Mouse (Mus musculus) megakaryocyte, embryonic 14.5 days (primary cell): ENCODE measurements around the gene Btbd16. TPM values are rescaled to one million over a fixed set of nuclear protein-coding genes. Genes with fewer than 3 reads are reported as not detected.

Experiments
- H3K27me3 ChIP-seq: replicated peaks from 2 replicates; pipeline ENCODE3; 2012; ENCODE audit warnings: inconsistent platforms
- H3K36me3 ChIP-seq: replicated peaks from 2 replicates; pipeline ENCODE3; 2012; ENCODE audit warnings: low read length, inconsistent platforms, mixed read lengths
- H3K4me1 ChIP-seq: 2 replicates; pipeline ENCODE4 v1.6.1; 2012; ENCODE audit warnings: inconsistent platforms
- H3K4me3 ChIP-seq: replicated peaks from 2 replicates; pipeline ENCODE3; 2012; ENCODE audit warnings: moderate library complexity, mild to moderate bottlenecking, inconsistent platforms
- H3K9me3 ChIP-seq: 2 replicates; pipeline ENCODE4 v1.6.1; 2012; ENCODE audit warnings: inconsistent platforms
- FLI1 ChIP-seq: IDR thresholded peaks from 2 replicates; pipeline ENCODE4 v1.6.1; 2012; ENCODE audit warnings: low read length, inconsistent platforms, mixed read lengths
- GATA1 ChIP-seq: IDR thresholded peaks from 3 replicates; pipeline ENCODE4 v1.6.1; 2012; ENCODE audit warnings: mixed read lengths, low read length, inconsistent platforms, borderline replicate concordance
- polyA plus RNA-seq: library from polyadenylated mRNA; stranded (reverse); fragments of >175 nt; gene quantifications from 2 replicates; pipeline ENCODE4 v1.2.3, GENCODE M21; 2012; ENCODE audit warnings: low replicate concordance; ENCODE audit not compliant: insufficient read depth

Gene Btbd16
- polyA plus RNA-seq, 1 experiment, result not detected

DNA sequence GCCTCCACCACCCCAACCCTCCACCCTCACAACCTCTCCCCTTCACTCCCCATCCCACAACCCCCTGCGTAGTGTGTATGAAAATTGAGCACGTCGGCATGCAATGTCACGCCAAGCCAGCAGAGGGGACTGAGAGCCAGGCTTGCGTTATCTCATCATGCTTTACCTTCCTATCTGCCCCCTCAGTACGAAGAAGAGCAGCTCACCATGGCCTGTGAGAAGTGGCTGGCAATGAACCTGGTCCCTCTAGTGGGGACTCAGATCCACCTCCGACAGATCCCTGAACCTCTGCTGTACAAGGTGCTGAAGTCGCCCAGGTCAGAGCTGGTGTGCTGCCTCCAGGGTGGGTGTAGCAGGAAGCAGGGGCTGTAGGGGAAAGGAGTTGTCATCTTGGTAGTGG is 22.9 kb downstream of the Btbd16 start:
- Histone ChIP-seq H3K36me3 (no peaks in the 10 kb centered on the region), H3K9me3 (no peaks in the 10 kb centered on the region), H3K27me3 (peaks cover 15% of the 10 kb centered on the region), H3K4me3 (no peak overlapping the region), H3K4me1 (no peaks in the 10 kb centered on the region)
- TF ChIP-seq GATA1, result no peak
- no peak for TF ChIP-seq FLI1

DNA sequence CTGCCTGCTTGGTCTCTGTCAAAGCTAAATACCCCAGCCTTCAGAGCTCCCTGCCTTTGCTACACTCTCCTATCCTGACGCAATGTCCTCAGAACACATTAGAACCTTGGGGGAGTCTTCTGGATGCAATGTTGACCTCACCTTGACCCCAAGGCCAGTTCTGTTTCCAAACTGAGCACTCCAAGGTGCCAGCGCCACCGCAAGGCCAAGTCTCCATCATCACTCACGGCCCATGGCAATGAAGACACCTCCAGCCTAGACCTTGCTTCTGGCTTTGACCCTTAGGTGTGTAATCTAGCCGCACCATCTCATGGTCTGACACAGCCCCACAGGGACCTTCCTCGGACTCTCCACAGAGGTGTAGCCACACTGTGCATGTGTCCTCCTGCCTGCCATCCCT is 23.7 kb downstream of the Btbd16 start:
- Histone ChIP-seq H3K4me3 (no peak overlapping the region), H3K9me3 (no peaks in the 10 kb centered on the region), H3K27me3 (peaks cover 11% of the 10 kb centered on the region), H3K36me3 (no peaks in the 10 kb centered on the region), H3K4me1 (no peaks in the 10 kb centered on the region)
- TF ChIP-seq FLI1, result no peak
- no peak for TF ChIP-seq GATA1

DNA sequence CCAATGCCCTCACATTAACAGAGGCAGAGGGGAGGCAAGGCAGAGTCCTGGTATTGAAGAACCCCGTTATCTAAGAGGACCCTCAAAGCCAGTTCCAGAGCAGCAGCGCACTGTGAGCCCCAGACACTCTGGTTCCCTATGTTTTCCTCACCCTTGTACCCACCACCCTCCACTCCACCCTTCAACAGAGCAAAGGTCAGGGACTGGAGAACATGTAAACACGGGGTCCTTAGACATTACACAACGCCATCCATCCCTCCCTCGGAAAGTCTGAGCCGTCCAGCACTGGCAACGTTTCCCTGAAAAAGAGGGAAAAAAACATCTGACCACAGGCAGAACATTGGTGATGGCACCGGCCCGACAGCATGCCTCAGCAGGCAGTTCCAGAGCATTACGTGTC is 25.5 kb downstream of the Btbd16 start:
- no peak overlapping the region for H3K4me3 ChIP-seq
- no peaks in the 10 kb centered on the region for H3K9me3 ChIP-seq
- no peaks in the 10 kb centered on the region for H3K36me3 ChIP-seq
- no peak for TF ChIP-seq GATA1
- no peak for TF ChIP-seq FLI1
- peaks cover 10% of the 10 kb centered on the region for H3K27me3 ChIP-seq
- no peaks in the 10 kb centered on the region for H3K4me1 ChIP-seq

DNA sequence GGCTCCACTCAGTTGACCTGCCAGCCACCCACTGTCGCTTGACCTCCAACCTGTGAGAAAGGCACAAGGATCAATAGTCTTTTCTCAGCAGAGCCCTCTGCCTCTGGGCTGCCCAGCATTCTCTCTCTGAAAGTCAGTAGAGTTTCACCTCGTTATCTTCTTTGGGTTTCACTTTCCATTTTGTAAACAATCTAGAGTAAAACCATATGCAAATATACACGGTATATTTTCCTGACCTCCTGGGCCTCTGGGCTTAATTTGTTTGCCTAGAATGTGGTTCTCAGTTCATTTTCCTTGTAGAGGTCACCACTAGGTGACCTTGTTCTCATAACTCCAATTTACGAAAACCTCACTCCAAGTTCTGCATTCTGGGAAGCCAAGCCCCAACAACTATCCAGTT is 26.8 kb downstream of the Btbd16 start:
- Histone ChIP-seq H3K27me3 (peaks cover 10% of the 10 kb centered on the region), H3K4me3 (peak overlapping the region; percentile 42)

DNA sequence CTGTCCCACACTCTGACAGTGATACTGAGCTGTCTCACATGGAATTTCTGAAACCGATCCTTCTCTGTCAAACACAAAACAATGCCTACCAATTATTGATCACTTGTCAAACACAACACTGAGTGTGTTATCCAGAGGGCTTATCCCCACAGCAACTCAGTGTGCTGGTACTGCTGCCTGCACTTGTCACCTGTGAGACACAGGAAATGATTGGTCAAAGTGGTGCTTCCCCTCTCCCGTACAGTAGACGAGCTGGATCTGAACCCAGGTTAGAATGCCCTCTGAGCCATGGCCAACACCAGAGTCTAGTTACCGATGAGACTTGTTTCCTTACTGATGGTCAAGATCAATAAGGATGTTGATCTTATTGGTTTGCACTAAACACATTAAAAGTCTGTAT is 27.9 kb downstream of the Btbd16 start:
- peaks cover 12% of the 10 kb centered on the region for H3K27me3 ChIP-seq

More for the DNA sequence above, 26.8 kb downstream of the Btbd16 start:
- H3K4me1 ChIP-seq, result no peaks in the 10 kb centered on the region
- no peaks in the 10 kb centered on the region for H3K36me3 ChIP-seq
- no peaks in the 10 kb centered on the region for H3K9me3 ChIP-seq
- no peak for TF ChIP-seq GATA1
- no peak for TF ChIP-seq FLI1

DNA sequence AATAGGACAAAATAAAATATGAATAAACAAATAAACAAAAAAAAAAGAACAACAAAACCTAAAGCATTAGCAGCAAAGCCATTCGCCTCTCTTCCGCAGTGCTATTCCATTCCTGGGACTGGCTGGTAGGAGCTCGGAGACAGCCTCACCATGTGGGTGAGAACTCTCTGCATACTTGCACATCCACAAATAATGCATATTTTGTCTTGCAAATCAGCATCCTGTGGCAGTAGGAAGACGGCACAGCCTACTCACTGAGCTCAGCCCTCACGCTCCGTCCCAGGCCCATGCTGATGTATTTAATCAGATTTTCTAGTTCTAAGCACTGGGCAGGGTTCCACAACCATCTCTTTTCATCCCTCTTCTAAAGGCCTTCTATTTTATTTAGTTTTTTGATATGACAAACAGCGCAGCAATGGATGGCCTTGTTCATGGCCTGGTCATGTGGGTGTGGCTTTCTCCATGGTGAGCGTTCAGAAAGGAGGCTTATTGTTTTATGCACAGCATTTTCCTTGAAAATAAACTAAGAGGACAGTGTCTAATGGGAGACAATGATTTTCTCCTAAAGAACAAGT is 29.5 kb downstream of the Btbd16 start:
- Histone ChIP-seq H3K27me3 (peaks cover 15% of the 10 kb centered on the region), H3K9me3 (no peaks in the 10 kb centered on the region), H3K4me1 (no peaks in the 10 kb centered on the region; the same call in 1 of the 2 replicates), H3K4me3 (no peak overlapping the region), H3K36me3 (no peaks in the 10 kb centered on the region)
- no peak for TF ChIP-seq FLI1
- TF ChIP-seq GATA1, result no peak

More for the DNA sequence above, 27.9 kb downstream of the Btbd16 start:
- no peaks in the 10 kb centered on the region for H3K4me1 ChIP-seq
- no peak overlapping the region for H3K4me3 ChIP-seq
- H3K36me3 ChIP-seq, result no peaks in the 10 kb centered on the region
- TF ChIP-seq GATA1 (no peak), FLI1 (no peak)
- H3K9me3 ChIP-seq, result no peaks in the 10 kb centered on the region

DNA sequence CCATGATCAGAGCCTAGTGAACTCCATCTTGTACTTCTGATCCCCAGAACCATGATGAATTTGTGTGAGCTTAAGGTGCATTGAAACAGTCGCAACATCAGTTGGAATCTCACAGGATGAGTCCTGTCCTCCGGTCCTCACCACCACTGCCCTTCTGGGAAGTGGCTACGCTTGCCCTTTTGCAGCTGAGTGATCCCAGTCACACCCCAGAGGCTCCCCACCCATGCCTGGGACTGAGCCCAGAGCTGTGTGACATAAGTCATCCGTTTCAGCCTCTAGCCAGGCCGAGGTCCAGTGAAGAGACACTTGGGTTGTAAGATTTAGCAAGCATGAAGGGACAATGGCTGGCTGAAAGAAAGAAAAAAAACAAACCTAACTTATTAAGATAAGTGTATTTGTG is 31.1 kb downstream of the Btbd16 start:
- peaks cover 15% of the 10 kb centered on the region for H3K27me3 ChIP-seq
- TF ChIP-seq GATA1 (no peak), FLI1 (no peak)
- no peaks in the 10 kb centered on the region; the same call in 1 of the 2 replicates for H3K4me1 ChIP-seq
- no peaks in the 10 kb centered on the region for H3K9me3 ChIP-seq
- no peaks in the 10 kb centered on the region for H3K36me3 ChIP-seq
- no peak overlapping the region for H3K4me3 ChIP-seq

DNA sequence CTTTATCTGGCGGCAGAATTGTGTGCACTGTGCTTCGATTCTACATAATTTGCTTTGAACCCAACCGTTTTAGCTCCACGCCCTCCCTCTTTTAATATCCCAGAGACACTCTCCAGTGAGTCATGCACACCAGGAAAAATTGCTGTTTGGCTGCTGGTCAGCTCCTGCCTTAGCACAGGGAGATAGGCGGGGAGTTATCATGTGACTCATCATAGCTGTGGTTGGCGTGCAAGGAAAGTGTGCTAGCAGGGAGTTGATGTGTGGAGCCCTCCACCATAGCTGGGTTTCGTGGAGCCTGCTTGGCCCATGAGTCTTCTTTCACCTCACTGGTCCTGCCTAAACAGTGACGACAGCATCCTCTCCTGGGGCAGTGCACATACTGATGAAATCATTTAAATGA is 33.9 kb downstream of the Btbd16 start:
- no peaks in the 10 kb centered on the region; the same call in 1 of the 2 replicates for H3K4me1 ChIP-seq
- H3K9me3 ChIP-seq, result no peaks in the 10 kb centered on the region
- no peak overlapping the region for H3K4me3 ChIP-seq
- TF ChIP-seq GATA1 (no peak), FLI1 (no peak)
- H3K36me3 ChIP-seq, result no peaks in the 10 kb centered on the region
- peaks cover 18% of the 10 kb centered on the region for H3K27me3 ChIP-seq

DNA sequence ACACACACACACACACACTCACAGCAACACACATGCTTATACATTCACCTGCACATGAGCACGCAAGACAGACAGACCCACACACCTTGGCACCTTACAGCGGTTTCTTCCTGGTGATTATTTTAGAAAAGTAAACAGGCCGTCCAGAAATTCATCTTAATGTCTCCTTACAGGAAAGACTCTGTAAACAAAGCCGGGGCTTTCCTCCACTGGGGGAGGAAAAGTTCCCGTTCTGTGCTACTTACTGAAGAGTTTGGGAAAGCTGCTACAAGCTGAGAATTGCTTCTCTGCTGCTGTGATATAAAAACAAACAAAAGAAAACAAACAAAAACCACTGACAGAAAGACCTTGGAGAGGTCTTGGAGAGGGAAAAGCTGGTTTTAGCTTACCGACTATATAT is 34.8 kb downstream of the Btbd16 start:
- no peaks in the 10 kb centered on the region; the same call in 1 of the 2 replicates for H3K4me1 ChIP-seq
- H3K27me3 ChIP-seq, result peaks cover 18% of the 10 kb centered on the region
- TF ChIP-seq GATA1 (no peak), FLI1 (no peak)
- no peaks in the 10 kb centered on the region for H3K36me3 ChIP-seq
- H3K4me3 ChIP-seq, result no peak overlapping the region
- no peaks in the 10 kb centered on the region for H3K9me3 ChIP-seq

DNA sequence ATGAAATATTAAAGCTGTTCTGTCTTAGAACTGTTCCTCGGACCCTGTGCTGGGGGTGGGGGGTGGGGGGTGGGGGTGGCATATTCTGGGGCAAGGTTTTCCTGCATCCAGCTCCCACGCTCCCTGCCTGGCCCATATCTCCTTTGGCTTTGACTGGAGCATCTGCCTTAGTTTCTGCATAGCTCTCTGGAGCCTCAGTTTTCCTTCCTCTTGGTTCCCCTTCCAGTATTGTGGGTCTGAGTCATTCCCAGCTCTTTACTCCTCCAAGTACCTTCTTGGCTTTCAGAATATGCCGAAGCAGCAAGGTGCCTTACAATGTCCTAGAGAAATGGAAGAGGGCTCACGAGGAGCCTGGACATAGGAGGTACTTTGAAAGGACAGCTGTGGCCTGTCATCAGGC is 36.4 kb downstream of the Btbd16 start:
- H3K27me3 ChIP-seq, result peaks cover 13% of the 10 kb centered on the region
- TF ChIP-seq GATA1 (no peak), FLI1 (no peak)
- no peaks in the 10 kb centered on the region for H3K36me3 ChIP-seq
- H3K4me1 ChIP-seq, result no peaks in the 10 kb centered on the region; the same call in 1 of the 2 replicates
- H3K9me3 ChIP-seq, result no peaks in the 10 kb centered on the region
- H3K4me3 ChIP-seq, result no peak overlapping the region

DNA sequence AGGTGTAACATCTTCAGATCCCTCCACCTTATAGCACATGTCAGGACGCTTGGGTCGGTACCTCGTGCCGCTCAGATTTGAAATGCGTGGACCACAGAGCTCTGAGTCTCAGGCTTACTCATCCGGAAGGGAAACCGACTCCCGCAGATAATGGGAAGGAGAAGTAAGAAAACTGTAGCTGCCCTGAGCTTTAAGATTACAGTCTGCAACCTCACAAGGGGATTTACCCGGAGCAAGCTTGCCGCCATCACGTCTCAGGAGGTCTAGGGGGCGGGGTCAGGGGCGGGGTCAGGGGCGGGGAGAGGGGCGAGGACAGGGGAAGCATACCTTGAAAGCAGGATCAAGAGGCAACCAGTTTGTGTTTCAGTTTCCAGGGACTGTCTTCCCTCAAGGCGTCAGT is 38.5 kb downstream of the Btbd16 start:
- no peaks in the 10 kb centered on the region for H3K36me3 ChIP-seq
- H3K9me3 ChIP-seq, result no peaks in the 10 kb centered on the region
- H3K4me3 ChIP-seq, result no peak overlapping the region
- peaks cover 11% of the 10 kb centered on the region for H3K27me3 ChIP-seq
- TF ChIP-seq FLI1 (no peak), GATA1 (no peak)
- H3K4me1 ChIP-seq, result no peaks in the 10 kb centered on the region; the same call in 1 of the 2 replicates
